Mouse (Mus musculus) embryonic fibroblast, embryonic 13.5 days (primary cell): ENCODE data around the gene Selenop.

Experiments
- CTCF ChIP-seq: IDR thresholded peaks from 2 replicates; pipeline ENCODE4 v1.5.1; 2011; ENCODE audit warnings: mild to moderate bottlenecking, control low read depth, low read length, moderate library complexity, borderline replicate concordance; ENCODE audit not compliant: insufficient read depth
- POLR2A ChIP-seq: IDR thresholded peaks from 2 replicates; pipeline ENCODE4 v1.6.1; 2011; ENCODE audit warnings: low read depth, mild to moderate bottlenecking, control low read depth, low read length, moderate library complexity

- TF ChIP-seq CTCF = no peak
- no peak for TF ChIP-seq POLR2A
Measured at GRCm38 (mm10) chr15:3295986-3296385, 27.6 kb downstream of the Selenop start.
